Mouse (Mus musculus) E14TG2a.4 (cell line): Measurements from ENCODE around the gene Thap3.

Source experiments
- CTCF ChIP-seq: conservative IDR thresholded peaks from 2 replicates; pipeline ENCODE4 v1.5.1; 2014; ENCODE audit warnings: low read length
- NANOG ChIP-seq: IDR thresholded peaks from 2 replicates; pipeline ENCODE4 v1.6.1; 2014; ENCODE audit warnings: borderline replicate concordance, low read length, mixed read lengths
- POU5F1 ChIP-seq: IDR thresholded peaks from 2 replicates; pipeline ENCODE4 v1.6.1; 2014; ENCODE audit warnings: low read length, borderline replicate concordance

GRCm38 (mm10) chr4:151957584-151958315 is 31.0 kb downstream of the Thap3 start:
- no peak for TF ChIP-seq CTCF
- TF ChIP-seq POU5F1 = no peak
- no peak for TF ChIP-seq NANOG
